Comparison of ENCODE assay signal across 8 mouse cellular contexts in genomic region chr14:78536281-78537165, GRCm38 (mm10). TPM values are rescaled to one million over a fixed set of nuclear protein-coding genes. Genes with fewer than 3 reads are reported as not detected.
A peak's percentile ranks its signal among the peaks of the same experiment; 100 is the strongest.
DNase-seq lines count a peak whose midpoint lies in the region; ATAC-seq lines count a peak whose summit lies in the region.

Gene Akap11 (minus strand): TSS chr14:78536808.

- 0 out of 2 replicates have a peak, but pooled peaks cover 5% of the 10 kb centered on the region for H3K4me1 ChIP-seq in hindbrain, embryonic 11.5 days (replicated peaks; ENCODE audit: control insufficient read depth, insufficient read depth, low read length)

- peak; percentile 98 for ATAC-seq in hindbrain, embryonic 11.5 days (ENCODE audit: low FRiP score)

- H3K9ac ChIP-seq in hindbrain, embryonic 11.5 days (ENCODE audit: low read depth, low read length): peak within 1 kb of the TSS; percentile 90

- H3K9me3 ChIP-seq in hindbrain, embryonic 11.5 days (ENCODE audit: control insufficient read depth, low read length): no peaks in the 10 kb centered on the region

- WGBS in hindbrain, embryonic 11.5 days: under 1% methylated on average over 79 of the region's 82 CpGs

- peak within 1 kb of the TSS; percentile 61 for H3K4me2 ChIP-seq in hindbrain, embryonic 11.5 days (replicated peaks; ENCODE audit: low read depth, low read length)

- no peaks in the 10 kb centered on the region for H3K27me3 ChIP-seq in hindbrain, embryonic 11.5 days (ENCODE audit: control insufficient read depth, insufficient read depth, low read length)

- peak within 1 kb of the TSS; percentile 87 for H3K4me3 ChIP-seq in hindbrain, embryonic 11.5 days (ENCODE audit: low read depth, low read length)

- H3K36me3 ChIP-seq in hindbrain, embryonic 11.5 days (ENCODE audit: control insufficient read depth, insufficient read depth, low read length): no peaks in the 10 kb centered on the region

- peak; percentile 98 for DNase-seq in MN1 (ENCODE audit: low spot score)
- DNase-seq in cerebellum, adult 9-10 months: peak; percentile 96
- DNase-seq in frontal cortex, adult 2 months (ENCODE audit: extremely low spot score in 1 of 2, low spot score in 1 of 2): peak; percentile 96 to 97
- peak; percentile 96 for DNase-seq in hindbrain, embryonic 11.5 days (ENCODE audit: low spot score)
- DNase-seq in layer of hippocampus, postnatal 14 days (ENCODE audit: low spot score in 2 of 2): peak; percentile 92 to 97
- peak; percentile 91 for DNase-seq in lung, postnatal 14 days
- DNase-seq in retina, adult 2 months (ENCODE audit: low read depth, low spot score): peak; percentile 94
- DNase-seq in thymus, postnatal 36 days: peak; percentile 90 to 95

- H3K27ac ChIP-seq in hindbrain, embryonic 11.5 days (ENCODE audit: low read depth, low read length): peak within 1 kb of the TSS; percentile 88

RNA-seq across cellular contexts. Expression of gene Akap11, which starts in this region (rescaled TPM):
- 57.1 and 61.7 TPM in 2 replicates for polyA plus RNA-seq in frontal cortex, adult 2 months (2012; rRNA removed)
- 21.9 and 25.7 TPM in 2 replicates for polyA plus RNA-seq in hindbrain, embryonic 11.5 days (2014; fragmentation: Nextera tagmentation; extraction: Ambion mirVana)
- total RNA-seq in layer of hippocampus, postnatal 14 days (2021): 100 to 1,000 TPM; 169 to 185 TPM

Comparison
In these comparisons a context has a peak if more than half of its experiments do, and no peak if none do; other contexts are left out.
1. Peak in every context shown above with its lines: DNase-seq, ATAC-seq, H3K4me3 ChIP-seq and H3K27ac ChIP-seq.